Mouse (Mus musculus) myocyte (in vitro differentiated cells): ENCODE measurements at regions not wholly inside any gene's neighbourhood (a gene's known extent, or its start where the extent isn't known, plus 50 kb on each side); places are given as distances from the start of the nearest gene placed in this dataset.
"Not testable (repeated sequence)": the region's sequence is repeated elsewhere in the genome, so short reads cannot be mapped to it uniquely, and the experiment has no call there.

Experiments
- H3K27me3 ChIP-seq: one replicate; pipeline ENCODE4 v1.6.1; 2011; ENCODE audit not compliant: control insufficient read depth, insufficient read depth, insufficient read length
- H3K36me3 ChIP-seq: one replicate; pipeline ENCODE4 v1.6.1; 2011; ENCODE audit not compliant: control insufficient read depth, insufficient read depth
- H3K4me2 ChIP-seq: one replicate; pipeline ENCODE4 v1.6.1; 2011; ENCODE audit warnings: low read depth, control low read depth
- H3K4me3 ChIP-seq: one replicate; pipeline ENCODE4 v1.5.1; 2011; ENCODE audit warnings: mild to moderate bottlenecking, control low read depth, moderate library complexity
- H3K79me2 ChIP-seq: one replicate; pipeline ENCODE4 v1.6.1; 2011; ENCODE audit not compliant: control insufficient read depth, insufficient read depth
- H3ac ChIP-seq: one replicate; pipeline ENCODE4 v1.6.1; 2011; ENCODE audit not compliant: control insufficient read depth, insufficient read length
- CEBPB ChIP-seq: IDR thresholded peaks from 2 replicates; pipeline ENCODE4 v1.6.1; 2011; ENCODE audit warnings: mild to moderate bottlenecking, moderate library complexity; ENCODE audit not compliant: poor library complexity, insufficient read depth, severe bottlenecking
- E2F4 ChIP-seq: IDR thresholded peaks from one replicate; pipeline ENCODE4 v1.6.1; 2011; ENCODE audit warnings: mild to moderate bottlenecking, control low read depth, moderate library complexity; ENCODE audit not compliant: insufficient read depth
- MAX ChIP-seq: IDR thresholded peaks from one replicate; pipeline ENCODE4 v1.6.1; 2011; ENCODE audit warnings: low read depth, mild to moderate bottlenecking, control low read depth
- MYOD1 ChIP-seq, 3 experiments: IDR thresholded peaks; one replicate each; pipeline ENCODE4 v1.6.1; 2011; ENCODE audit warnings: control low read depth in 2 of 3, low read depth in 2 of 3, mild to moderate bottlenecking in 2 of 3, moderate library complexity in 1 of 3; ENCODE audit not compliant: insufficient read length in 2 of 3, control insufficient read depth in 1 of 3
- MYOG ChIP-seq, 3 experiments: IDR thresholded peaks; one replicate each; pipeline ENCODE4 v1.6.1; 2011; ENCODE audit warnings: control low read depth in 2 of 3, low read depth in 2 of 3, mild to moderate bottlenecking in 2 of 3; ENCODE audit not compliant: insufficient read length in 2 of 3, control insufficient read depth in 1 of 3, insufficient read depth in 1 of 3
- POLR2A ChIP-seq: IDR thresholded peaks from one replicate; pipeline ENCODE4 v1.6.1; 2011; ENCODE audit warnings: low read depth, mild to moderate bottlenecking, control low read depth, moderate library complexity; ENCODE audit not compliant: insufficient read length
- POLR2AphosphoS2 ChIP-seq: IDR thresholded peaks from one replicate; pipeline ENCODE4 v1.6.1; 2011; ENCODE audit warnings: low read depth, control low read depth; ENCODE audit not compliant: insufficient read length
- REST ChIP-seq: IDR thresholded peaks from one replicate; pipeline ENCODE4 v1.6.1; 2011; ENCODE audit warnings: mild to moderate bottlenecking, control low read depth, moderate library complexity; ENCODE audit not compliant: insufficient read depth, insufficient read length
- SRF ChIP-seq: IDR thresholded peaks from one replicate; pipeline ENCODE4 v1.6.1; 2011; ENCODE audit warnings: low read depth; ENCODE audit not compliant: control insufficient read depth, insufficient read length
- TCF12 ChIP-seq: IDR thresholded peaks from one replicate; pipeline ENCODE4 v1.6.1; 2011; ENCODE audit warnings: mild to moderate bottlenecking, control low read depth; ENCODE audit not compliant: poor library complexity, insufficient read depth, severe bottlenecking
- TCF3 ChIP-seq: IDR thresholded peaks from one replicate; pipeline ENCODE4 v1.6.1; 2011; ENCODE audit warnings: low read depth, control low read depth; ENCODE audit not compliant: insufficient read length
- USF1 ChIP-seq: IDR thresholded peaks from one replicate; pipeline ENCODE4 v1.6.1; 2011; ENCODE audit warnings: low read depth, mild to moderate bottlenecking, control low read depth, moderate library complexity

DNA sequence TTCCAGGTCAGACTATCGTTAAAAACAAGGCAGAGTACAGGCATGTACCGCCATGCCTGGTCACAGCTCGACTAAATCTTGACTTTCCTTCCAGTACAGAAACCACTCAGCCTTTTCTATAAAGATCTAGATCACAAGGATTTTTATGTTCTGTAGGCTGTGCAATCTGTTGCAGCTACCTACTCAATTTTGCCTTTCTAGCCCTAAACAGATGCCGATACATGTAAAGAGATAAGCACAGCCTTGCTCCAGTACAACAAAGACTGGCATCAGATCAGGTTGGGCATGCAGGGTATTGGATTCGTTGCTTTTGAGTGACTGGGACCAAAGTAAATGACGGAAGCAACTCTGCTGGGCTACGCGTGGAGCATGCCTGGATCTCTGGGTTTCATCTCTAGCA is 411.9 kb upstream of the Auts2 start:
- Histone ChIP-seq H3K4me2 (no peak overlapping the region), H3ac (no peak overlapping the region), H3K36me3 (no peaks in the 10 kb centered on the region), H3K4me3 (no peak overlapping the region), H3K27me3 (no peaks in the 10 kb centered on the region), H3K79me2 (no peaks in the 10 kb centered on the region)
- no peak for TF ChIP-seq MAX
- TF ChIP-seq CEBPB, result no peak
- no peak for TF ChIP-seq SRF
- TF ChIP-seq POLR2AphosphoS2, result no peak
- TF ChIP-seq TCF12, result no peak
- TF ChIP-seq MYOD1 (IDR thresholded peaks at IDR 0.05; ENCODE audit: control insufficient read depth in 1 of 3, insufficient read length in 2 of 3, low read depth in 2 of 3), result no peak
- TF ChIP-seq MYOG (IDR thresholded peaks at IDR 0.05; ENCODE audit: control insufficient read depth in 1 of 3, insufficient read depth in 1 of 3, insufficient read length in 2 of 3, low read depth in 2 of 3), result no peak
- TF ChIP-seq USF1, result no peak
- TF ChIP-seq TCF3, result no peak
- no peak for TF ChIP-seq REST
- no peak for TF ChIP-seq E2F4
- no peak for TF ChIP-seq POLR2A

DNA sequence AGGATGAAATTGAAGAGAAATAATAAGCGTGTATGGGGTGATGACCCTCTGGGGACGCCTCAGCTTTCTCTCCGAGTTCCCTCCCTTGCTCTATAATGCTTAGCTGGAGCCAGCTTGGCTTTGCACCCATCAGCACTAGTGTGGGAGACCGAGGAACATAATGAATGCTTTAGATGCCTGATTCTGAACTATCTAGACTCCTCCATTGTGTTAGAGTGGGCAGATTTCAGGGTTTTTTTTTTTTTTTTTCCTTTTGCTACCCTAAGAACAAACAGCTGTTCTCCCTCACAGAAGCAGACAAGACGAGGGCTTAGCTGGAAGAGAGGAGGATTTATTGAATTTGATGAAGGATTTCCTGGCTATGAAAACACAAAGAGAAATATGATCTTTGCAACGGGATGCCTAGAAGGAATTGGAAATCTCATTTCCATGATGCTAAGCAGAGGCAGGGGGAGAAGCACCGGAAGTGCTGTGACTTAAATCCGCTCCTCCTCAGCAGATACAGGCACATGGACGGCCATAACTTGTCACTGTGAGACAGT is 390.4 kb upstream of the Auts2 start:
- Histone ChIP-seq H3K4me3 (no peak overlapping the region), H3K4me2 (no peak overlapping the region), H3K27me3 (no peaks in the 10 kb centered on the region), H3K79me2 (no peaks in the 10 kb centered on the region), H3K36me3 (no peaks in the 10 kb centered on the region), H3ac (no peak overlapping the region)
- no peak for TF ChIP-seq POLR2A
- TF ChIP-seq CEBPB, result no peak
- TF ChIP-seq E2F4, result no peak
- TF ChIP-seq REST, result no peak
- TF ChIP-seq SRF, result no peak
- no peak for TF ChIP-seq TCF12
- no peak for TF ChIP-seq TCF3
- no peak for TF ChIP-seq USF1
- no peak for TF ChIP-seq MYOG (IDR thresholded peaks at IDR 0.05; ENCODE audit: control insufficient read depth in 1 of 3, insufficient read depth in 1 of 3, insufficient read length in 2 of 3, low read depth in 2 of 3)
- no peak for TF ChIP-seq MAX
- no peak for TF ChIP-seq MYOD1 (IDR thresholded peaks at IDR 0.05; ENCODE audit: control insufficient read depth in 1 of 3, insufficient read length in 2 of 3, low read depth in 2 of 3)
- TF ChIP-seq POLR2AphosphoS2, result no peak

DNA sequence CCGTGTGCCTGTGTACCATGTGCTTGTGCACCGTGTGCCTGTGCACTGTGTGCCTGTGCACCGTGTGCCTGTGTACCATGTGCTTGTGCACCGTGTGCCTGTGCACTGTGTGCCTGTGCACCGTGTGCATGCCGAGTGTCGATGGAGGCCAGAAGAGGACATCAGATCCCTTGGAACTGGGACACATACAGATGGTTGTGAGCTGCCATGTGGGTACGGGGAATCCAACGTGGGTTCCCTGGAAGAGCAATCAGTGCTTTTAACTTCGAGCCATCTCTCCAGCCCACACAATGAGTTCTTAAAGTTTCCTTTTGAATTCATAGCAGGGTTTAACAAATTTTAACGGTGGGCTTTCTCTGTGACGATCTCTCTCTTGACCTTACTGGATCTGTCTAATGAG is 386.8 kb upstream of the Auts2 start:
- not testable (repeated sequence) for H3K79me2 ChIP-seq, H3K4me2 ChIP-seq, H3ac ChIP-seq, H3K4me3 ChIP-seq, H3K27me3 ChIP-seq, H3K36me3 ChIP-seq

DNA sequence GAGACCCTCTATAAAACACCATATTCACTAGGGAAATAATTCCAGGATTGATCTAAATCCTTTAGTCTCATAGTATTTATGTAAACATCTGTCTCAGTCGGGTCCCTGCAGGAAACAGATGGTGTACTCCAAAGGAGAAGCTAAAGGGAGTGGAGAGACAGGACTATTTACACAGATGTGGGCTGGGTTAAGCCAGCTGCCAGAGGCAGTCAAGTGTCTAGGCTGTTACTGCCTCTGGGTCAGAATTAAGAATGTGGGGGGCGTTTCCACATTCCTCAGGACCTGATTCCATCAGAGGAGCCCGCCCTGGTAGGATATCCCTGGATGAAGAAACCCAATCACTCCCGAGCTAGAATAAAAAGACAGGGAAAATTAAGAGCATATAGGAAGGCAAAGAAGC is 380.2 kb upstream of the Auts2 start:
- Histone ChIP-seq H3K4me3 (no peak overlapping the region), H3K79me2 (no peaks in the 10 kb centered on the region), H3ac (no peak overlapping the region), H3K27me3 (no peaks in the 10 kb centered on the region), H3K4me2 (no peak overlapping the region), H3K36me3 (no peaks in the 10 kb centered on the region)
- TF ChIP-seq MAX, result no peak
- no peak for TF ChIP-seq MYOD1 (IDR thresholded peaks at IDR 0.05; ENCODE audit: control insufficient read depth in 1 of 3, insufficient read length in 2 of 3, low read depth in 2 of 3)
- no peak for TF ChIP-seq TCF12
- TF ChIP-seq E2F4, result no peak
- TF ChIP-seq MYOG (IDR thresholded peaks at IDR 0.05; ENCODE audit: control insufficient read depth in 1 of 3, insufficient read depth in 1 of 3, insufficient read length in 2 of 3, low read depth in 2 of 3), result no peak
- TF ChIP-seq POLR2A, result no peak
- TF ChIP-seq TCF3, result no peak
- no peak for TF ChIP-seq REST
- TF ChIP-seq SRF, result no peak
- no peak for TF ChIP-seq CEBPB
- no peak for TF ChIP-seq POLR2AphosphoS2
- TF ChIP-seq USF1, result no peak

DNA sequence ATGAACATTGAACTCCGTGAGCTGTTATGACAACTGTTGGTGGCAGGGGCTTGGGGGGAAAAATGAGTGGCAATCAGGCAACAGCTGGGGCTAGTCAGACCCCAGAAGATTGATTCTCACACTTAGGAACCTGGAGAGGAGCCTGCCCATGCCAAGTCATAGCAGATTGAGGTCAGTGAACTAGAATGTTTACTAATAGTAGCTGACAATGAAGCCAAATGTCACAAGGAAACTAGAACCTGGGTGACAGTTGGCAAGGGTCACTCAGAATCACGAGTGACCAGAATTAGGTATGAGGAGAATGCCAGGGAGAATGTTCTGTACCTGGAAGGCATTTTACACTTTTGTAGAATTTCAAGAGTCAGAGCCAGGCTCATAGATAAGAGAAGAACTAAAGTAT is 365.9 kb upstream of the Auts2 start:
- H3K36me3 ChIP-seq, result no peaks in the 10 kb centered on the region
- TF ChIP-seq REST (no peak), E2F4 (no peak)
- H3K4me2 ChIP-seq, result no peak overlapping the region
- H3K79me2 ChIP-seq, result no peaks in the 10 kb centered on the region
- H3K27me3 ChIP-seq, result no peaks in the 10 kb centered on the region
- no peak overlapping the region for H3K4me3 ChIP-seq
- no peak overlapping the region for H3ac ChIP-seq
